Mouse (Mus musculus) left cerebral cortex, postnatal 10 days (tissue): ENCODE measurements around the gene Efna4. TPM values are rescaled to one million over a fixed set of nuclear protein-coding genes. Genes with fewer than 3 reads are reported as not detected.
A peak's percentile ranks its signal among the peaks of the same experiment; 100 is the strongest.

Experiments
- DNase-seq, 2 experiments: peaks; one replicate each; pipeline ENCODE4 v3.0.0; 2021 to 2022; ENCODE audit warnings: low spot score in 2 of 2, mixed read lengths in 1 of 2; ENCODE audit errors: extremely low spot score in 1 of 2
- intact Hi-C: fragments of 180-260 bp; cut with DNase I; formaldehyde crosslinking; loops from one replicate; pipeline ENCODE4 v1.15.1; 2025
- total RNA-seq, 2 experiments: library from RNA; stranded (reverse); gene quantifications; 2 replicates each; pipeline ENCODE4 v1.2.3; 2021

The Efna4 gene
- total RNA-seq, 2 experiments from 2014 or later, result 0.34 to 1.1 TPM

DNA sequence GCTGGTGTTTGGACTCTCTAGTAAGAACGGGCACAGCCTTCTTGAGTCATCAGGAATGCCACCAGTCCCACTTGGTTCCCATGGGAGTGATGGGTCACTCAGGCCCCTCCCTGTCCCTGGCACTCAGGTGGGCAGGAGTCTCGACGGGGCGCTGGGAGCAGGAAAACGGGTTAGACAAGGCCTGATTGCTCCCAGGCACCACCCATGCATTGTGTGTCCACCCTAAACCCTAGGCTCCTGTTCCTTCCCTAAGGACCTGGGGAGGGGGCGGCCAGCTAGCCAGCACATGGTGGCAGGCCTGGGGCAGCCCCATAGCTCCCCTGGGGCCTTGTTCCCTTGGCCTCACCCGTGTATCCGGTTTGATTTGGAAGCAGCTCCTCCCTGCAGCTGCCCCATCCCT lies 19.5 kb downstream of the Efna4 start:
- intact Hi-C loops, result loop anchor here (5.0 to 10.0 kb wide), 2 partner anchors 34 to 536 kb away; no protein-coding TSS in a partner anchor
- no peak for DNase-seq

DNA sequence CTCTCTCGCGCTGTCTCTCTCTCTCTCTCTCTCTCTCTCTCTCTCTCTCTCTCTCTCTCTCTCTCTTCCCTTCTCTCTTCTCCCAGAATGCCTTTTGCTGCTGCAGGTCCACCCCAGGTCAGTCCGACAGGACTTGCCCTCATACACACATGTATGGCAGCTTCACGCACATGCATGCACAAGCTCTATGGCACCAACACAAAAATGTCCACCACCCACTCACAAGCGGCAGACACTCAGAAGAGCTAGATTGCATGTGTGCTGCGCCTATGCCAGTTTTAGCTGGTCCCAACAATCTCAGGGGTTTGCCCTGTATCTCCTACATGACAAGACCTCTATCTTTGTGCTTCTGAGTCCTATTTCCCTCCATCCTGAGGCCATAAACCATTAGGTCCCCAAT lies 20.6 kb downstream of the Efna4 start:
- no peak for DNase-seq
- intact Hi-C loops, result loop anchor here (5.0 to 10.0 kb wide), 2 partner anchors 35 to 538 kb away; no protein-coding TSS in a partner anchor

DNA sequence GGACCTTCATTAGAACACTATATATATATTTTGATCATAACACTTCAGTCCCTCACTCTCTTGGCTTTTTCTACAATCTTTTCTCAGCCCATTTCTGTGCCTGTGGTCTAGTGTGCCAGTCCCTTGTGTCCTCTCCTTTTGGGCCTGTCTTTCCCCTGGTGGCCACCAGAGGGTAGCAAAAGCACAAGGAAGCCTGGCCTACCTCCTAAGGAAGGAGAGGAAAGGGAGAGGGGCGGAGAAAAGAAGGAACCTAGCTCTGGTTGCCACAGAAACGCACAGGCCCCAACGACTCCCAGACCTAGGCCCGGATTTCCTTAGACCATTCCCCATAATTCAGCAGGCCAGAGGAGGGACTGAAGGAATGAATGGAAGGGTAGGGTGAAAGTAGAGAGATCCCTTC lies 21.0 kb downstream of the Efna4 start:
- intact Hi-C loops, result loop anchor here (5.0 to 10.0 kb wide), 2 partner anchors 35 to 538 kb away; no protein-coding TSS in a partner anchor
- DNase-seq, result peak; percentile 85 to 89

DNA sequence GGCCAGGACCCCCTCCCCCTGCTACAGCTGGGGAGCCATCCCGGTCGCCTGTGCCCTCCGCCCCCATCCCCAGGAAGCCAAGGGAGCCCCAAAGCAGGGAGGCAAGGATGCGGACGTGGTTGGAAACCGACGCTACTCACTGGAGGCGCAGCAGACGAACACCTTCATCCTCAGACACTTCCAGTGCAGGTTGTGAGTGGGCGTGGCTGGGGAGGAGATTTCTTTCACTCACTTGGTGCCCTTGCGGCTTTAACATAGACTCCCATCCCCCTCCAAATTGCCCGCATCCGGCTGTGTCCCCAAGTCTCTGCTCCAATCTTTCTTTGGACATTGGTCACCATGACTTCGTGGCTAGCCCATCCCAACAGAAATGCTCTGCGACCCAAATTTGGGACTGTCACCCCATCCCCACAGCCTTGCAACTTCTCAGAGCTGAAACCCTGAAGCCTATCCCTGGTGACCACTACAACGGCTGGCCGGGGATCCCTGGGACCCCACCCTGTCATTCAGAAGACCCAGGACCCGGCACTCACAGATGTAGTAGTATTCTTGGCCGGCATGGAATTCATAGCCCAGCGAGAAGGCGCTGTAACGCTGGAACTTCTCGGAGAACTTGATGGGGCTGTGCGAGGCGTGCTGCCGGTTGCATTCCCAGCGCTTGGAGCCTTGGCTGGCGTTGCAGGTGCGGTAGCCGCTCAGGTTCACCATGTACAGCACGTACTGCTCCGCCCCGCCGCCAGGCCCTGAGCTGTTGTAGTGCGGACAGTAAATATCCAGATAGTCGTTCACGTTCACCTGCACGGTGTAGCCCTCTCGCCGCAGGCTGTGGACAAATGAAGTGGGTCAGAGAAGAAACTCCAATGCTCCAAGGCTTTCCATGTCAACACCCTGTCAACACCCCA lies 21.6 kb downstream of the Efna4 start:
- intact Hi-C loops, result loop anchor here (5.0 to 10.0 kb wide), 2 partner anchors 36 to 539 kb away; no protein-coding TSS in a partner anchor
- DNase-seq, result no peak

DNA sequence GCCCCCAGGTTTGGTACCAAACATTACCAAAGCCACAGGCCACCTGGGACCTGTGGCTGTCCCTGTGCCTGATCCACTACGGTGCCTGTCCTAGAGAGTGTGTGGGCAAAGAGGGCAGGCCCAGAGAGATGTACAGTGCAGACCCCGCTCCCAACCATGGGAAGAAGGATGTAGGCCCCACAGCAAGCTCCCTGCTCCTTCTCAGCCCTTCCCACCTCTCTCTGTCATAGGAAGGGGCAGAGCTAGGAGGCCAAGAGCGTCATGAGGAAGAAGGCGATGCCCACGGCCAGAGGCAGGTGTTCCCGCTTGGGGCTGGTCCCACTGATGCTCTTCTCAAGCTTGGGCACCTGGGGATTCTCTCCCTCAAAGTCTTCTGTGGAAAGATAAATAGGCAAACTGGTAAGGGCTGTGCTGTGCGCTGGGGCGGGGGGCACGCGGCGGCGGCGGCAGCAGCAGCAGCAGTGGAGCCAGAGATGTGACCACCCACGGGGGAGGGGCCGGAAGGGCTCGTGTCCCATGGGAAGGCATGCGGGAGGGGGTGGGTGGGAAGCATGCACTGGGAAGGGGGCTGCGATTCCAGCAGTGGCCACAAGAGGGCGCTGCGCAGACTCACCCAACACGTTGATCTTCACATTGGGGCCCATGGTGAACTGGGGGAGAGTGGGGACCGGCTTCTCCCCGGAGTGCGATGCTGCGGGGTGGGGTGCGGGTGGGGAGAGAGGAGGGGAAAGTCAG lies 22.5 kb downstream of the Efna4 start:
- intact Hi-C loops, result loop anchor here (5.0 to 10.0 kb wide), 2 partner anchors 37 to 539 kb away; no protein-coding TSS in a partner anchor
- peak; percentile 77 to 90 for DNase-seq

DNA sequence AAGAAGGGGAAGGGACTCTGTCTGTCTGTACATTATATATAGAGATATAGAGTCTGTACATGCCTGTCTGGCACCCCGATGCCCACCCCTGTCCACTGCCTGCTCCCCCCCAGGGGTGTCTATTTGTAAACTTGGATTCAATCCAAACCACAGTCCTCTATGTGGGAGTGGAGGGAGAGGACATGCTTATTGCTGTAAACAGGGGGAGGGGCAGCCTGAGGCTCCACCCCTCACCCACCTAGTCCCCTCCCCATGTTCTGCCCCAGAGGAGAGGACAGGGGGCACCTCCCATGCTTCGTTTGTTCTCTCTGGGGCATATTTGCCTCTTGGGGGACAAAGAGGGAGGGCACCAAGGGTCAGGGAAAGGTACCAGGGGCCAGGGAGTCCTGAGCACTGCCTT lies 23.0 kb downstream of the Efna4 start:
- intact Hi-C loops, result loop anchor here (5.0 to 10.0 kb wide), 2 partner anchors 38 to 540 kb away; no protein-coding TSS in a partner anchor
- DNase-seq, result no peak

DNA sequence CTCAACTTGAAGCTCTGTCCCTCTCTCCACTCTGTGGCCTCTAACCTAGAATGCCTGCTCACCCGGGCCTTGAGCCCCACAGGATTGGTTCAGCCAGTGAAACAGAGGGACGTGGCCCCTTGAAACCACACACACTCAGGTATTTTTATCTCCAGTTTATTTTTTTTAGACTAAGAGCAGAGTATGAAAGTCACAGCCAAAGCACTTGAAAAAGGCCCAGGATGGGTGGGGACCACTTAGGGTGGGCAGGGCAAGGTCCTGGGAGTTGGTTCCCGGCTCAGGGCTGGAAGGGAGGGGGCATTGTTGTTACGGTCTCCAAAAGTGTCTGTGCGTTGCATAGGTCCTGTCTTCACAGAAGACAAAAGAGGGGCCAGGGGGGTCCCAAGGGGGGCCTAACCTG lies 23.5 kb downstream of the Efna4 start:
- peak in 1 of 2 experiments; percentile 53 for DNase-seq
- intact Hi-C loops, result loop anchor here (10.0 kb wide), 1 partner anchor 540 kb away; no protein-coding TSS in a partner anchor

DNA sequence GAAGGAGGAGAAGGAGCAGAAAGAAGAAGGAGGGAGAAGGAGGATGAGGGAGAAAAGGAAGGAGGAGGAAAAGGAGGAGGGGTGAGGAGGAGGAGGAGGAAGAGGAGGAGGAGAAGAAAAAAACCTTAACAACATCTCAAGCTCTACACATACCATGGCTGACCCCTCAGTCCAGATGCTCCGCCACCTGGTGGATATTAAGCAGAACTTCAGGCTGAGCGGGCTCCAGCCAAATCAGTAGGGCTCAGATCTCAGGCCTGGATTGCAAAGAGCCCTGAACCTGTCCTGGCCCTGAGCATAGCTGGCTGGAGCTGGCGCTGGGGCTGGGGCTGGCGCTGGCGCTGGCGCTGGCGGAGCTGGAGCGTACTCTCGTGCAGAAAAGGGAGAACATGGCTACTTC lies 29.7 kb downstream of the Efna4 start:
- intact Hi-C loops, result no loop called here
- DNase-seq, result peak; percentile 44 to 63

DNA sequence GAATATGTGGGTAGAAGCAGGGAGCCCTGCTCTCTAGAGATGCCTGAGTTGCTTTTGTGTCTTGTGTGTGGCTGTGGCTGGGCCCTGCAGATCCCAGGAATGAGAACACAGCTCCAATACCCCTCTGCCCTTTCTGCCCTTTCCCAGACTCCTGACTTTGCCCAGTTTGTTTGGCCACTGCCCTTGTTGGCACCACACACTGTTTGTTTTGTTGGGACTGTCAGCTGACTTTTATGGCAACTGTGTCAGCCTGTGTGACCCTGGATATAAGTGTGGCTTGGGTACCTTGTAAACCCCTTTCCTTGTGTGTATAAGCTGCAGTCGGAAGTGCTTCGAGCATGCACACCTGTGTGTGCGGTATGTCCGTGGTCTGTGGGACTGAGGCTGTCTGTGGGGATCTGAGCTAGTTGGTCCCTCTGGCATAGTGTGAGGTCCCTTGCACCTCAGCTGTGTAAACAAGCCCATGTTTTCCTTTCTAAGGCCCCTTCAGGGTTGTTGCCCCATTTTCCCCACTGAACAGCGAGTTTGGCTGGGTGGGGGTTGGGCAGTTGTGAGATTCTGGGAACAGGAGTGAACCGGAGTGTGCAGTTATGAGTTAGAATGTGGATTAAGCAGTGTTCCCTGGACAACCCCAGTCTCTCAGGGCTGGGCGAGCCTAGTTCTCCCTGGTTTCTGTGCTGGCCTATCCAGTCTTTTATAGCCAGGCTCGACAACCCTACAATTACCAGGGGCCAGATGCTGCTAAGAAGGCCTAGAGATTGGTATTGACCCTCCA lies 32.1 kb downstream of the Efna4 start:
- intact Hi-C loops, result no loop called here
- no peak for DNase-seq

DNA sequence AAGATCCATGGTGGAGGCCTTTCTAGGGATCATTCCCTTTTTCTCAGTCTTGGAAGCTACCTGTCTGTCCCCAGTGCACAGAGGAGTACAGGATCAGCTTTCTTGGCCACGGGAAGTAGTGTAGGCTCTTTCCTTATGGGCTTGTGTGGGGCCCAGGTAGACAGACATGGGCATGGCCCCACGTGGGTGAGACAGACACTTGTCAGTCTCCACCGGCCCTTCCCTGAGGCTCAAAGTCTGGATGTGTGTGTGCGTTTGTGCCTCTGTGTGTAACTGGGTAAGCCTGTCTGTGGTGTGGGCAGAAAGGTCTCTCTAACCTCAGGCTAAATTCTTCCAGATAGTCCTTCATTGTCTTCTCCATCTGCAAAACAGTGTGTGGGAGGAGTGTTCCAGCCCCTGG lies 32.7 kb downstream of the Efna4 start:
- intact Hi-C loops, result no loop called here
- no peak for DNase-seq

DNA sequence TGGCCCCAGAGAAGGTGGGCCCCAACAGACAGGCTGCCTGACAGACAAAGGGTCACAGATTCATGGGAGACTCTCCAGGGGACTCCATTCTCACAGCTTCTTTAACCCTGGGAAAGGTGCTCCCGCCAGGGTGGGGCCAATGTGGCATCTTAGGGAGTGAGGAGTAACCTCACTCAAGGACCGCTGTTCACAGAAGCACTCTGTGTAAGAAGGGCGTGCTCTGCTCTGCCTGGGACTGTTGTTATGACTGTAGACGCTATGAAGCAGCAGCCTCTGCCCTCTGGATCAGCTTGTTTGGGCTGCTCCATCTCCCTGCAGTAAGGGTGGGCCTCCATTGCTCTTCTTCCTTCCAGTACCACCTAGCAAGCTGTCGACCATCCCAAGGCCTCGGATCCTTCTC lies 33.4 kb downstream of the Efna4 start:
- DNase-seq, result no peak
- intact Hi-C loops, result no loop called here

DNA sequence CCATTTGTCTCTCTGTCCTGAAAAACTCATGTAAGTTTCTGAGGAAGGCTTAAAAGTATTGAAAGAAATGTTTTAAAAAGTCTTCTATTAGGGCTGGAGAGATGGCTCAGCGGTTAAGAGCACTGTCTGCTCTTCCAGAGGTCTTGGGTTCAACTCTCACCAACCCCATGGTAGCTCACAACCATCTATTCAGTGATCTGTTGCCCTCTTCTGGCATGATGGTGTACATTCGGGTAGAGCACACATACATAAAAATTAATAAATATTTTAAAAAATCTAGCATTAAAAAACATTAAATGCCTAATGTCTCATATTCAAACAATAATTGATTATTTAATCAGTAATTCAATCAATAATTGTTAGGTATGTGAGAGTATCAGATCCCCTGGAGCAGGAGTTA lies 37.3 kb downstream of the Efna4 start:
- no peak for DNase-seq

DNA sequence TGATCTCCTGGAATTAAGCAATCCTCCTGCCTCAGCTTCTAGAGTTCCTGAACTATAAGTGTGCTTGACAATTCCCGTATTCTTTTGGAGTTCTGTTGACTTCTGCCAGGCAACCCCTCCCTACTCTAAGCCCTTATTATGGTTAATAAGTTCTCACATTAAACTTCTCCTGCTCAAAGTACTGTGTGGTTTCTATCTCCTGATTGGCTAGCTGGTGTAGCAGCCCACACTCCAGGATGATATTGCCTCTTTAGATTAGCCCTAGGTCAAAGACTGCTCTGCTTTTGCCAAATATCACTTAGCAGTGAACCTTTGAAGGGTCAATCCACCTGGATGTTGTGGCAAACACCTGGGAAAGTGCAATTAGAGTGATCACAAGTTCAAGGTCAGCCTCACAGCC lies 37.8 kb downstream of the Efna4 start:
- no peak for DNase-seq
- intact Hi-C loops, result no loop called here

More for the DNA sequence above, 37.3 kb downstream of the Efna4 start:
- intact Hi-C loops, result no loop called here

DNA sequence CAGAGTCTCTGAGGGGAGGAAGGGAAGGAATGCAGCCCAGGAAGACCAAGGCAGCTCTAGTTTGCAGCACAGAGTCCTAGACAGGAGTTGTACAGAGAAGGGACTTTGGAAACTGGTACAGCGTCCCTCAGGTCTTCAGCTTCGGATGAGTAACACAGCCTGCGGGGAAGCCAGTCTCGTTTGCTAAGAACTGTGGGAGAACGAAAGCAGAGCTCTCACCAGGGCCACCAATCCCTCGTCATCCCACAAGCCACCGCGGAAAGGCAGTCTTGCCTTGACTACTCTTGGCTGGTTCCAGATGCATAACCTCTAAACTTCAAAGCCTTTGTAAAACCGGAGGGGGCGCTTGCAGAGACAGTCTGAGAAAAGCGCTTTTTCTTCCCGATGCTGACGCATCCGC lies 38.3 kb downstream of the Efna4 start:
- peak in 1 of 2 experiments; percentile 49 for DNase-seq

DNA sequence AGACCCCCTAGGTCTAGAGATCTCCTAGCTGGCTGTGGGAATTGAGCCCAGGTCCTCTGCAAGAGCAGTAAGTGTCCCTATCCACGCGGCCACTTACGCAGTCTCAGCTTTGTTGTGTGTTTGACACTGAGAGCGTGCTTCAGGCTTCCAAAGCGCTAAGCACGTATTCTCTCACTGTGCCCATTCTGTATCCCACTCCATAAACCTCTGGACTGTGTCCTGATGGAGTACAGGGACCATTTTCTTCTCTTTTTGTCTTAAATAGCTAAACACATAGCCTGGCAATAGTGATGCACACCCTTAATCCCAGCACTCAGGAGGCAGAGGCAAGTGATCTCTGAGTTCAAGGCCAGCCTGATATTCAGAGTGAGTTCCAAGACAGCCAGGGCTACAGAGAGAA lies 38.9 kb downstream of the Efna4 start:
- intact Hi-C loops, result loop anchor here (5.0 kb wide), 1 partner anchor 47 kb away; no protein-coding TSS in a partner anchor
- DNase-seq, result no peak

More for the DNA sequence above, 38.3 kb downstream of the Efna4 start:
- intact Hi-C loops, result loop anchor here (5.0 kb wide), 1 partner anchor 47 kb away; no protein-coding TSS in a partner anchor

DNA sequence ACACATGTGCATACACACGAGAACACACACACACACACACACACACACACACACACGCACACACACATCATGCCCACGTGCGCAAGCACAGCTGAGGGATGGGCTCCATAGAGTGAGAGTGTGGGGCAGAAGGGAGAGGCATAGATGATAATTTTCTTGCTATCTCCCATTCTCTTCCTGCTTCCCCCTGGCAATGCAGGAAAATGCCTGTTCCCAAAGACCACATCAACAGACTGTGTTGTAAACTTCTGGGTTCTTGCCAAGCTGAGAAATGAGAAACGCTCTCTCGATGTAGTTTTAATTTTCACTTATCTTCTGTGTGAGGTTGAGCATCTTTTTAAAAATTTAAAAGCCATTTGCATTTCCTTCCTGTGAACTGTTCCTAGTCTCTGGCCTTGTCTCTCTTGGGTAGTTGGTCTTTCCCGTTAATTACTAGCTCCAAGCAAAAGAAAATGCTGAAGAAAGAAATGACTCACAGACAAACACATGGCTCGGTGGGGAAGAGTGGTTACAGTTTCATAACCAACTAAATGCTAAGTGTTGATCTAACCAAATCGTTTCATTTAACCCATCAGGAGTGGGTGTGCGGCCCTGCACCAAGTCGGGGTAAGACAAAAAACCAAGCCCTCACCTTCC lies 40.9 kb downstream of the Efna4 start:
- no peak for DNase-seq
- intact Hi-C loops, result loop anchor here (5.0 kb wide), 1 partner anchor 45 kb away; no protein-coding TSS in a partner anchor

DNA sequence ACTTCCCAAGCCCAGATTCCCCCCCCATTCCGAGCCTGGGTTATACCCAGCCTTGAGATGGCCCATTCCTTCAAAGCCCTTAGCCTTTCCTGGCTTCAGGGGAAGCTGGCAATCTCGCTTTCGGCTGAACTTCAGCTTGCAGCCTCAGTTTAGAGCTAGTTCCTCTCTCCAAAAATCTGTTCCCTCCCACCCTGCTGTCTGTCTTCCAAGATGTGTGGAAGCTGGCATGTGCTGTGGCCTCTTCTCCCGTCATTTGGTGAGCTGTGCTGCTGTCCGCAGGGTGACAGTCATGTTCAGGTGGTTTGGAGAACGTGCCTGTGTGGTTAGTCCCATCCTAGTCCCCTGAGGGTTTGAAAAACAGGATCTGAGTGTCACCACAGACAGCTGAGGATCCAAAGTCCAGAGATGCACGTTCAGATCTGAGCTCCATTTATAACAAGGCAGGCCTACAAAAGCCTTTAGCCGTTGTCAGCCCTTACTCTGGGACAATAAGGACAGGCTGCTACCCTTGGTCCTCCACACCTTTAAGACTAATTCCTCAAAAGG lies 42.1 kb downstream of the Efna4 start:
- DNase-seq, result no peak
- intact Hi-C loops, result loop anchor here (5.0 kb wide), 1 partner anchor 43 kb away; no protein-coding TSS in a partner anchor

DNA sequence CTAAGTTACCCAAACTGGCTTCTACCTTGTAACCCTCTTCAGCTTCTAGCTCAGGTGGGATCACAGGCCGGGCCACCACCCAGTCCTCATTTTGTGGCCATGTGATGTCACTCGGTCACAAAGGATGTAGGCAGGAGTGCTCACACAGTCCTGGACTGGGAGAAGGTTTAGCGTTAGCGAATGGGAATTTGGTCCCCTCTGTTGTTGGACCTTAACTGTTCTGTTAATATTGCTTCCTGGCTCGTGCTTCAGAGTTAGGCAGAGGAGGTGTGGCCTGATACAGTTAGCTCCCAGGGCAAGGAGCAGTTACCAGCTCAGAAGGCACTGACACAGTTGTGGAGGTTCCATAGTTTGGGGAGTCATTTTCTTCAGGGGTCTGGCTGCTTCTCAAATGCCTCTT lies 43.6 kb downstream of the Efna4 start:
- intact Hi-C loops, result no loop called here
- no peak for DNase-seq
